Mouse (Mus musculus) forebrain, embryonic 11.5 days (tissue): ENCODE measurements around the gene Cped1. TPM values are rescaled to one million over a fixed set of nuclear protein-coding genes. Genes with fewer than 3 reads are reported as not detected.

Experiments used
- ATAC-seq: fragments of 200-750 bp; cut with Nextera tagmentation; replicated peaks from 2 replicates; pipeline ENCODE4 v1.8.0; 2017; ENCODE audit warnings: moderate TSS enrichment; ENCODE audit not compliant: low FRiP score
- DNase-seq: peaks from one replicate; pipeline ENCODE4 v3.0.0-alpha.2; 2017; ENCODE audit warnings: low spot score
- H3K27ac ChIP-seq: fragments of 300-500 bp; sonication (generic); 2 replicates; pipeline ENCODE4 v1.5.1; 2014; ENCODE audit warnings: low read depth, low read length
- H3K27me3 ChIP-seq: fragments of 300-500 bp; sonication (generic); 2 replicates; pipeline ENCODE4 v1.6.1; 2014; ENCODE audit warnings: mild to moderate bottlenecking, low read length, mixed read lengths; ENCODE audit not compliant: control insufficient read depth, insufficient read depth
- H3K36me3 ChIP-seq: fragments of 300-500 bp; sonication (generic); 2 replicates; pipeline ENCODE4 v1.6.1; 2014; ENCODE audit warnings: mild to moderate bottlenecking, low read length, moderate library complexity, mixed read lengths; ENCODE audit not compliant: control insufficient read depth, insufficient read depth
- H3K4me1 ChIP-seq: fragments of 300-500 bp; sonication (generic); replicated peaks from 2 replicates; pipeline ENCODE4 v1.6.1; 2014; ENCODE audit warnings: low read length, mixed read lengths; ENCODE audit not compliant: control insufficient read depth, insufficient read depth
- H3K4me2 ChIP-seq: fragments of 300-500 bp; sonication (generic); 2 replicates; pipeline ENCODE4 v1.6.1; 2014; ENCODE audit warnings: low read depth, mild to moderate bottlenecking, low read length, moderate library complexity, mixed read lengths; ENCODE audit not compliant: severe bottlenecking
- H3K4me3 ChIP-seq: fragments of 300-500 bp; sonication (generic); 2 replicates; pipeline ENCODE4 v1.5.1; 2014; ENCODE audit warnings: low read depth, low read length
- H3K9ac ChIP-seq: fragments of 300-500 bp; sonication (generic); 2 replicates; pipeline ENCODE4 v1.6.1; 2014; ENCODE audit warnings: low read length
- H3K9me3 ChIP-seq: fragments of 300-500 bp; sonication (generic); 2 replicates; pipeline ENCODE4 v1.6.1; 2016; ENCODE audit warnings: low read length, mixed read lengths; ENCODE audit not compliant: control insufficient read depth
- WGBS: fragments of 180-500 bp; shearing (Covaris S2); extraction: QIAGEN DNeasy Blood & Tissue Kit; methylation state at CpG from one replicate; pipeline ENCODE4 v1.1.7; 2014; 5-methylcytosine and 5-hydroxymethylcytosine counted together
- polyA plus RNA-seq: library from polyadenylated mRNA; unstranded; fragments of >200 nt; fragmentation: Nextera tagmentation; extraction: Ambion mirVana; gene quantifications from 2 replicates; pipeline ENCODE4 v1.2.1, GENCODE M21; 2014

The Cped1 gene
- polyA plus RNA-seq, 1 experiment from 2014 or later, result 17.2 TPM

DNA sequence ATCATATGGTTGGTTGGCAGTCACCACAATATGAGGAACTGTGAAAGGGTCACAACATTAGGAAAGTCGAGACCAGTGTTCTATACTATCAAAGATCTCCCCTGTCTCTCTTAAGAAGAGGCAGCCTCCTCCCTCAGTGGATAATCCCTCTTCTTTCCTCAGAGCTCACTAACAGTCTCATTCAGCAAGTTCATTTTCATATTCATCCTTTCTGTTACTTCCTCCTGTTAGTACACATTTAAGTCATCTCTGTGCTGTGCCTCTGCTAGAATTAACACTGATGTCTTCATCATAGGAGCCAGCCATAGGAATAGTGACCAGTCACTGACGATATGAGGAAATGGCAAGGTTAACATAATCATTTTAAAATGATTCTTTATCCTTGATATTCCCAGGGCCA, 213.8 kb downstream of the Cped1 start:
- Histone ChIP-seq H3K36me3 (no peaks in the 10 kb centered on the region), H3K27ac (no peak overlapping the region), H3K9ac (no peak overlapping the region), H3K4me1 (no peaks in the 10 kb centered on the region), H3K27me3 (no peaks in the 10 kb centered on the region), H3K9me3 (no peaks in the 10 kb centered on the region), H3K4me3 (no peak overlapping the region), H3K4me2 (no peak overlapping the region)
- ATAC-seq, result no peak
- 82% methylated on average over 2 of the region's 2 CpGs for whole genome bisulfite sequencing
- no peak for DNase-seq

DNA sequence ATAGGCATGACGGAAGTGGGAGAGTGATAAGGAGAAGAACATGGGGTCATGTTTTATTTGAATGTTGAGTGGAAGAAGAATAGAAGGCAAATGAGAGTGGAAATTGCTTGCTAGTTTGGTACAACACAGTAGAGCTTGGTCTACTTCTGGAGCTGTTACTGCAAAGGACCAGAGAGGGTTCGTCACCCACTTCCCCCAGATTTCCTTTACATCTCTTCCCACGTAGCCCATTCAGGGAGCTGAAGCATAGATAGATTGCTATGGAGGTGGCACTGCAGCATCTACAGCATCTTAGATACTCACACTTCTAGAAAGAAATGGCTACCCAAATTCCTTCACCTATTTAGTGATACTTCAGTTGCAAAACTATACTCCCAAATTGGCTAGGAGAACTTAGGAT, 214.4 kb downstream of the Cped1 start:
- Histone ChIP-seq H3K4me1 (no peaks in the 10 kb centered on the region), H3K4me3 (no peak overlapping the region), H3K27me3 (no peaks in the 10 kb centered on the region), H3K9me3 (no peaks in the 10 kb centered on the region), H3K27ac (no peak overlapping the region), H3K36me3 (no peaks in the 10 kb centered on the region), H3K4me2 (no peak overlapping the region), H3K9ac (no peak overlapping the region)
- ATAC-seq (no peak), DNase-seq (no peak)
- 86% methylated on average over 3 of the region's 3 CpGs for WGBS

DNA sequence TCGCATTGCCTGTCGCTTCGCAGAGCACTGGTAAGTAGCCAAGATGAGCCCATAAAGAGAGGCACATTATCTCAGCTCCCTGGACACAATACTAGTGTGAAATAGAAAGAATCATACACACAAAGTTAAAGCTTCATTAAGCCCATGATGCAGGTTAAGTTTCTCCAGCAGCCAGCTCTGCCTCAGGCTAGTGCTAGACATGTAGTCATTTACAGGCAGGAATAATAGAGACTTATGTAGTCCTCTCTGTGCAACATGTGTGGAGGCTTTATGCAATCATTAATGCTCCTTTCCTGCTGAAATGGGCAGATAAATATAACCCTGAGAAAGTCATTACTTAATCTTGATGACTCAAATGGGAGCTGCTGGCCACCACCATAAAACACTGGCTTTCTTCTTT, 216.2 kb downstream of the Cped1 start:
- Histone ChIP-seq H3K4me2 (no peak overlapping the region), H3K9ac (no peak overlapping the region), H3K36me3 (no peaks in the 10 kb centered on the region), H3K27ac (no peak overlapping the region), H3K4me3 (no peak overlapping the region), H3K27me3 (no peaks in the 10 kb centered on the region), H3K4me1 (no peaks in the 10 kb centered on the region), H3K9me3 (no peaks in the 10 kb centered on the region)
- DNase-seq (no peak), ATAC-seq (no peak)
- WGBS, result 95% methylated on average over 3 of the region's 3 CpGs

DNA sequence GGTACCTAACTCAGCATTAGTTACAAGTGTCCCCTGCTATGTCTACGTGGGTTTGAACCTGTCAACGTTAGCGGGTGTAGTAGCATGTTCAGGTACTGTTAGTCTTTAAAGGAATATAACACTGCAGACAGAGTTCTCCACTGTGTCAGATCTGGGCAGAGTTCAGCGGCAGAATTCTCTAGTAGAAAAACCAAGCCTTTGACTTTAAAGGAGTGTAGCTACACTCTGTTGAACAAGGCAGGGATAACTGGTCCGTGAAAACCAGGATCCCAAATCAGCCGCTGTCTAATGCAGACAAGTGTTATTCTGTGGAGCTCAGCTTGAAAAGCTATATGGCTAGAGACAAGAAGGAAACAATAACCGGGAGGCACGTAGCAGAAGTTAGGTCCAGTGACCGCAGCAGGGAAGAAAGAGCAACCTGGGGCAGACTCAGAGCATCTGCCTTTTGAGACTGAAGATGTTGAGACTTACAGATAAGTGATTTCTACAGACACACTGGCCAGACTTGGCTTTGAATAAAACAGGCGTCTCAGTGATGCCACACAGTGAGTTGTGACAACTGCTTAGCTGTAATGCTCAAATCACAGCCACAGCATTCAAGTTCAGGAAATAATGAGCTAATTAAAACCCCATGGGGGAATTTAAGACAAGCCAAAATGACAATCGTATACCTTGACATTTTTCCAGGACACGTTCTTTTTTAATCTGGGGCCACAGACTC, 219.5 kb downstream of the Cped1 start:
- no peaks in the 10 kb centered on the region for H3K9me3 ChIP-seq
- H3K9ac ChIP-seq, result no peak overlapping the region
- ATAC-seq (no peak), DNase-seq (no peak)
- no peaks in the 10 kb centered on the region for H3K27me3 ChIP-seq
- no peak overlapping the region for H3K4me2 ChIP-seq
- no peak overlapping the region for H3K27ac ChIP-seq
- no peaks in the 10 kb centered on the region for H3K36me3 ChIP-seq
- H3K4me3 ChIP-seq, result no peak overlapping the region
- 76% methylated on average over 12 of the region's 12 CpGs for WGBS
- no peaks in the 10 kb centered on the region for H3K4me1 ChIP-seq

DNA sequence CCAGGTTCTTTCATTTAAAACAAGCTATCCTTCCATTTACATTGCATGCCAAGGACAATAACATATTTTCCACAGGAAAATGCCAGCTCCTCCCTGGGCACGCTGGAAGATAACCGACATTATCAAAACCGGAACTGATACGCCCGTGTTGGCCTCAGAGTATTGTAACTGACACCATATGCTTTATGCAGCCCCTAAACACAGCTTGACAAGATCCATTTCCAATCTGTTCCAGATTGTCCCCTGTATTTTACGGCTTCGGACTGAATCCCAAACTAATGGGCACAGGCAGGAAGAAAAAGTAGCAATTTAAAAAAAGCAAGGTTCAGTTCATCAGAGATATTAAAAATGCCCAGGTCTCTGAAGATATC, 220.0 kb downstream of the Cped1 start:
- no peak overlapping the region for H3K9ac ChIP-seq
- no peaks in the 10 kb centered on the region for H3K27me3 ChIP-seq
- H3K36me3 ChIP-seq, result no peaks in the 10 kb centered on the region
- ATAC-seq (no peak), DNase-seq (no peak)
- H3K27ac ChIP-seq, result no peak overlapping the region
- H3K4me3 ChIP-seq, result no peak overlapping the region
- no peak overlapping the region for H3K4me2 ChIP-seq
- H3K4me1 ChIP-seq, result no peaks in the 10 kb centered on the region
- no peaks in the 10 kb centered on the region for H3K9me3 ChIP-seq
- WGBS, result 78% methylated on average over 7 of the region's 7 CpGs

DNA sequence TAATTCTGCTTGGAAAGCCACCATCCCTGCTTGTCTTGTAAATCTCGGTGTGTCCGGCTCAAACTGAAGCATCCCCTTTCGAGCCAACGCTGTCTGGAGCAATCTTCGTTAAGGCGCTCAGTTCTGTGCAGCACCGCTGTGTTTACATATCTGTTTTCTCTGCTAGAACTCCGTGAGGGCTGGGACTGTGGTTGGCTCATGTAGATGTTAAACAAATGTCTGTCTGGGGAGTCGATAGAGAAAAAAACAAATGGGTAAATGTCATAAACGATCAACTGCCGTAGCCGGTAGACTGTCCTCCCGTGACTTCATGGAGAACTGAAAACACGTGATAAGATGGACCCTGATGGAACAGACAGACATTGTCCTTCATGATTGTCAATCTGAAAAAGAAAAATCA, 220.5 kb downstream of the Cped1 start:
- no peak overlapping the region for H3K27ac ChIP-seq
- WGBS, result 90% methylated on average over 14 of the region's 14 CpGs
- no peak overlapping the region for H3K9ac ChIP-seq
- H3K27me3 ChIP-seq, result no peaks in the 10 kb centered on the region
- no peak overlapping the region for H3K4me3 ChIP-seq
- no peaks in the 10 kb centered on the region for H3K4me1 ChIP-seq
- H3K36me3 ChIP-seq, result no peaks in the 10 kb centered on the region
- no peaks in the 10 kb centered on the region for H3K9me3 ChIP-seq
- ATAC-seq (no peak), DNase-seq (no peak)
- H3K4me2 ChIP-seq, result no peak overlapping the region

DNA sequence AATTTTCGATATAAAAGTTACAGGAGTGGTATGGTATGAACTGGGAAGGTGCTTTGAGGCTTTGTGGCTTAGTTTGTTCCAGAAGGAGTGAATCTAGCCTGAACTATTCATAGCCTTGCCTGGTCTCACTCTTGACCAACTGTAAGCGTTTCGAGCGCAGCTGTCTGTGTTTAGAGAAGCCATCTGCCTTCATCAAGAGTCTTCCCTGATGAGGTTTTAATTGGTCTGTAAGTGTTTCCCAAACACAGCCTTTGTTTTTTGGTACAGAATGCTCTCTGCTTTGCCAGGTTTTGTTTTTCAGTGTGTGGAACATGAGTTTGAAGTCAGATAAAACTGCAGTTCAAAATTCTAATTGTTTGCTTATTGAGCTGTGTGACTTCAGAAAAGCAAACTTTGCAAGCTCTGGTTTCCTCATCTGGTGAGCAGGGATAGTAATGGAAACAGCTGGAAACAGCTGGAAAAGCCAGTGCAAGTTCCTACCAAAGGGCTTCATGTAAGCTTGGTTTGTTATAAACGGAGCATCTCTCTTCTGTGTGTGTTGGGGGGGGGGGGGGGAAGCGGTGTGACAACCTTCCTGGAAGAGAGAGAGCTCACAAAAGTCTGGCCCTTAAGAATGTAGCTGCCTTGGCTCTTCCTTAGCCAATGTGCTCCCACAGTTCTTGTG, 221.0 kb downstream of the Cped1 start:
- no peak for DNase-seq
- Histone ChIP-seq H3K27me3 (no peaks in the 10 kb centered on the region), H3K4me2 (no peak overlapping the region), H3K9ac (no peak overlapping the region), H3K27ac (no peak overlapping the region), H3K4me3 (no peak overlapping the region), H3K4me1 (no peaks in the 10 kb centered on the region), H3K9me3 (no peaks in the 10 kb centered on the region), H3K36me3 (no peaks in the 10 kb centered on the region)
- WGBS, result 79% methylated on average over 6 of the region's 6 CpGs
- ATAC-seq, result no peak

DNA sequence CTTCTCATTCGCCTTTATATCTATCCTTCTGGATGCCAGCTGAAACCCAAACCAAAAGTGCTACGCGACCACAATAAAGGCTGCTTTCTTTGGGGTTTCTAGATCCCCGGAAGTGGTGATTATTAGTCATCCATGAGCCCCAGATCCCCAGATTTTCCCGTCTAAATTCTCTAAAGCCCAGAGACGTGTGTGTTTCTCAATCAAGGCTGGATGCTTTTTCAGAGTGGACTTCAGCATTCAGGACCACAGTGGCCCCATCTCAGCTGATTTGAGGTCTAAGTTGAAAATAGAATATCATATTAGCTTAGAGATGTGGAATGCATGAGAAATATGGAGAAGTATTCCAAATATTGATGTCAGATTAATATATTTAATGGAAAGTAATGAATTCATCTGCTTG, 226.4 kb downstream of the Cped1 start:
- no peaks in the 10 kb centered on the region for H3K27me3 ChIP-seq
- DNase-seq (no peak), ATAC-seq (no peak)
- no peak overlapping the region for H3K4me3 ChIP-seq
- H3K4me2 ChIP-seq, result no peak overlapping the region
- 89% methylated on average over 6 of the region's 6 CpGs for WGBS
- no peak overlapping the region for H3K27ac ChIP-seq
- no peak overlapping the region for H3K9ac ChIP-seq
- no peaks in the 10 kb centered on the region for H3K9me3 ChIP-seq
- H3K36me3 ChIP-seq, result no peaks in the 10 kb centered on the region
- H3K4me1 ChIP-seq, result no peaks in the 10 kb centered on the region

DNA sequence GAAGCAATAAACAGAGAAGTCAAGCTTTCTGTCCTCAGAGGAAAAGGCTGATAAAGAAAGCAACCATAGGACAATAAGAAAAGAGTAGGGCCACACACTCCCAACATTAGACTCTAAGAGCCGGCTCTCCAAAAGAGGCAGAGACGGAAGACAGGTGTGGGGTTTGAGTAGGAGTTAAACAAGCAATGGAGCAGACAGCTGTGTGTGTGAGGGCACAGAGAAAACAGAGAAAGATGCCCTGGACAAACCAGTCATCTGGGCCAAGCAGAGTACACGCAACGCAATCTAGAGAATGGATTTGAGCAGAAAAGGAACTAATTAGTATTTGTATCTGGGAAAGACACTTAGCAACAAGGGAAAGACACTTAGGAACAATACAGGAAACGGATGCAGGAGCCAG, 227.5 kb downstream of the Cped1 start:
- no peak overlapping the region for H3K9ac ChIP-seq
- no peak overlapping the region for H3K4me3 ChIP-seq
- ATAC-seq (no peak), DNase-seq (no peak)
- WGBS, result 79% methylated on average over 5 of the region's 5 CpGs
- no peak overlapping the region for H3K4me2 ChIP-seq
- H3K27me3 ChIP-seq, result no peaks in the 10 kb centered on the region
- H3K27ac ChIP-seq, result no peak overlapping the region
- no peaks in the 10 kb centered on the region for H3K4me1 ChIP-seq
- no peaks in the 10 kb centered on the region for H3K9me3 ChIP-seq
- H3K36me3 ChIP-seq, result no peaks in the 10 kb centered on the region
